Comparison of ENCODE assay signal across 11 mouse cellular contexts in genomic region chr6:36858258-36859041, GRCm38 (mm10). TPM values are rescaled to one million over a fixed set of nuclear protein-coding genes. Genes with fewer than 3 reads are reported as not detected.
DNase-seq lines count a peak whose midpoint lies in the region; ATAC-seq and TF ChIP-seq lines count a peak whose summit lies in the region.
"Had no signal": no experiment of that assay in that cellular context is flagged by ENCODE, and none has a peak within 500 bp of the region (broad histone marks: within the 10 kb centered on the region; RNA-seq: fewer than 3 reads in every experiment).

No protein-coding gene starts in this region.

- 0 out of 2 replicates have a peak, but pooled peaks have one; percentile 44 for ATAC-seq in embryonic facial prominence, embryonic 11.5 days (replicated peaks; ENCODE audit: insufficient number of reproducible peaks, low FRiP score, low TSS enrichment, low read depth)
- ATAC-seq in hindbrain, embryonic 14.5 days (ENCODE audit: low FRiP score) = peak; percentile 76
- ATAC-seq in neural tube, embryonic 12.5 days (ENCODE audit: low FRiP score, low read depth) = peak; percentile 80

- no peak overlapping the region for H3K9ac ChIP-seq in embryonic facial prominence, embryonic 11.5 days (replicated peaks; ENCODE audit: low read length)
- no peak overlapping the region for H3K9ac ChIP-seq in hindbrain, embryonic 14.5 days
- H3K9ac ChIP-seq in neural tube, embryonic 12.5 days = no peak overlapping the region
- H3K9ac ChIP-seq: liver, embryonic 14.5 days had no signal

- H3K36me3 ChIP-seq in embryonic facial prominence, embryonic 11.5 days (replicated peaks; ENCODE audit: control insufficient read depth, insufficient read depth, low read depth, low read length) = no peaks in the 10 kb centered on the region
- no peaks in the 10 kb centered on the region for H3K36me3 ChIP-seq in hindbrain, embryonic 14.5 days (replicated peaks; ENCODE audit: control insufficient read depth, insufficient read depth)
- no peaks in the 10 kb centered on the region for H3K36me3 ChIP-seq in neural tube, embryonic 12.5 days

- DNase-seq in left cerebral cortex, adult 2 months (ENCODE audit: extremely low spot score in 1 of 2, low spot score in 2 of 2) = no peak
- no peak for DNase-seq in left cerebral cortex, adult 11 months (ENCODE audit: low spot score)
- peak; percentile 45 for DNase-seq in embryonic facial prominence, embryonic 11.5 days (ENCODE audit: low spot score)
- peak; percentile 40 for DNase-seq in hindbrain, embryonic 14.5 days (ENCODE audit: low spot score)
- no peak for DNase-seq in right cerebral cortex, adult 18-20 months
- DNase-seq in left cerebral cortex, postnatal 14 days (ENCODE audit: low spot score in 2 of 2) = no peak
- DNase-seq in lung, postnatal 36 days = no peak
- DNase-seq: kidney, postnatal 25 days had no signal

- intact Hi-C loops in left cerebral cortex, adult 2 months (cut with DNase I) = no loop called here
- intact Hi-C loops in left cerebral cortex, postnatal 14 days (cut with DNase I) = no loop called here

- no peak for TF ChIP-seq CTCF in left cerebral cortex, adult 2 months (IDR thresholded peaks at IDR 0.05)

- H3K4me3 ChIP-seq in left cerebral cortex, adult 2 months = no peak overlapping the region
- no peak overlapping the region for H3K4me3 ChIP-seq in embryonic facial prominence, embryonic 11.5 days (ENCODE audit: low read depth, low read length)
- H3K4me3 ChIP-seq in hindbrain, embryonic 14.5 days (replicated peaks; ENCODE audit: low read length) = no peak overlapping the region
- no peak overlapping the region for H3K4me3 ChIP-seq in neural tube, embryonic 12.5 days

- no peak overlapping the region for H3K4me2 ChIP-seq in embryonic facial prominence, embryonic 11.5 days (ENCODE audit: low read depth, low read length)
- H3K4me2 ChIP-seq in hindbrain, embryonic 14.5 days (replicated peaks) = no peak overlapping the region
- H3K4me2 ChIP-seq in neural tube, embryonic 12.5 days (replicated peaks) = no peak overlapping the region

- H3K27me3 ChIP-seq in embryonic facial prominence, embryonic 11.5 days (ENCODE audit: control insufficient read depth, insufficient read depth, low read length) = no peaks in the 10 kb centered on the region
- H3K27me3 ChIP-seq in hindbrain, embryonic 14.5 days (ENCODE audit: control insufficient read depth, insufficient read depth, low read length) = no peaks in the 10 kb centered on the region
- H3K27me3 ChIP-seq in neural tube, embryonic 12.5 days (replicated peaks) = no peaks in the 10 kb centered on the region
- H3K27me3 ChIP-seq: CH12.LX had no signal

- no peaks in the 10 kb centered on the region for H3K4me1 ChIP-seq in embryonic facial prominence, embryonic 11.5 days (ENCODE audit: control insufficient read depth, insufficient read depth, low read length)
- H3K4me1 ChIP-seq in hindbrain, embryonic 14.5 days (replicated peaks; ENCODE audit: control insufficient read depth, insufficient read depth, low read length) = peaks cover 4% of the 10 kb centered on the region
- H3K4me1 ChIP-seq in neural tube, embryonic 12.5 days = peaks cover 11% of the 10 kb centered on the region

- 60% methylated on average over 3 of the region's 3 CpGs for WGBS in embryonic facial prominence, embryonic 11.5 days
- 23% methylated on average over 3 of the region's 3 CpGs for WGBS in hindbrain, embryonic 14.5 days
- 18% methylated on average over 3 of the region's 3 CpGs for WGBS in neural tube, embryonic 12.5 days

- no peaks in the 10 kb centered on the region for H3K9me3 ChIP-seq in embryonic facial prominence, embryonic 11.5 days (replicated peaks; ENCODE audit: control insufficient read depth, low read length)
- H3K9me3 ChIP-seq in hindbrain, embryonic 14.5 days (ENCODE audit: control insufficient read depth, low read length) = no peaks in the 10 kb centered on the region
- no peaks in the 10 kb centered on the region for H3K9me3 ChIP-seq in neural tube, embryonic 12.5 days

- 0 out of 2 replicates have a peak overlapping the region, but pooled peaks have one; percentile 10 for H3K27ac ChIP-seq in left cerebral cortex, adult 2 months
- 0 out of 2 replicates have a peak overlapping the region, but pooled peaks have one; percentile 20 for H3K27ac ChIP-seq in embryonic facial prominence, embryonic 11.5 days (replicated peaks; ENCODE audit: low read depth, low read length)
- H3K27ac ChIP-seq in hindbrain, embryonic 14.5 days = peak overlapping the region; percentile 44
- peak overlapping the region; percentile 43; the same call in 1 of the 2 replicates for H3K27ac ChIP-seq in neural tube, embryonic 12.5 days
- H3K27ac ChIP-seq: liver, embryonic 14.5 days had no signal

RNA-seq across cellular contexts. Expression of gene Ptn, which starts 48.4 kb away (rescaled TPM):
- 100 to 1,000 TPM; 358 to 392 TPM for total RNA-seq in left cerebral cortex, adult 2 months (2021)
- polyA plus RNA-seq in embryonic facial prominence, embryonic 11.5 days (2014; fragmentation: Nextera tagmentation; extraction: Ambion mirVana) = 499 and 596 TPM in 2 replicates
- 732 and 771 TPM in 2 replicates for polyA plus RNA-seq in hindbrain, embryonic 14.5 days (2014; fragmentation: Nextera tagmentation; extraction: Ambion mirVana)
- 408 and 427 TPM in 2 replicates for polyA plus RNA-seq in neural tube, embryonic 12.5 days (2016; fragmentation: Nextera tagmentation; extraction: Ambion mirVana)
- total RNA-seq in left cerebral cortex, postnatal 14 days (2021) = 100 to 1,000 TPM; 630 to 696 TPM
- total RNA-seq: CH12.LX had no signal

Comparison
In these comparisons a context has a peak if more than half of its experiments do, and no peak if none do; other contexts are left out.
1. DNase-seq: peak in embryonic facial prominence, embryonic 11.5 days (single experiment) and hindbrain, embryonic 14.5 days (single experiment); none in left cerebral cortex, adult 2 months (0 of 2), left cerebral cortex, adult 11 months (single experiment), right cerebral cortex, adult 18-20 months (single experiment), left cerebral cortex, postnatal 14 days (0 of 2) and lung, postnatal 36 days (single experiment).
2. Peak in every context shown above with its lines, with median percentiles within 50 percentile points of each other: H3K27ac ChIP-seq and ATAC-seq.